ENCODE assay signal across 8 mouse cellular contexts in genomic region chr5:52833761-52834274, GRCm38 (mm10). TPM values are rescaled to one million over a fixed set of nuclear protein-coding genes. Genes with fewer than 3 reads are reported as not detected.
DNase-seq lines count a peak whose midpoint lies in the region; ATAC-seq and TF ChIP-seq lines count a peak whose summit lies in the region.

TSS of gene Anapc4 (plus strand) at chr5:52834012.

- in situ Hi-C loops in CH12.LX (cut with MboI; ENCODE audit: low pct_ligation_motif_present, low pct_unique_long_range_greater_than_20kb, low sequenced_read_pairs), result no loop called here

- H3K36me3 ChIP-seq in CH12.LX (replicated peaks in 1 of 2; ENCODE audit: control insufficient read depth in 1 of 2, insufficient read depth in 1 of 2, low read length in 1 of 2), result peaks cover 12 to 24% of the 10 kb centered on the region in 2 experiments
- peaks cover 2% of the 10 kb centered on the region; the same call in 1 of the 2 replicates for H3K36me3 ChIP-seq in forebrain, embryonic 11.5 days (ENCODE audit: control insufficient read depth, insufficient read depth, low read length)
- peaks cover 18% of the 10 kb centered on the region for H3K36me3 ChIP-seq in heart, embryonic 16.5 days (ENCODE audit: control insufficient read depth, insufficient read depth)
- H3K36me3 ChIP-seq in liver, embryonic 15.5 days (replicated peaks), result peaks cover 6% of the 10 kb centered on the region; the same call in 1 of the 2 replicates
- peaks cover 17% of the 10 kb centered on the region for H3K36me3 ChIP-seq in neural tube, embryonic 12.5 days

- no peak for TF ChIP-seq RAD21 in CH12.LX (IDR thresholded peaks at IDR 0.05; ENCODE audit: low read depth, low read length)

- H3K9me3 ChIP-seq in CH12.LX (replicated peaks; ENCODE audit: low read length), result no peaks in the 10 kb centered on the region
- no peaks in the 10 kb centered on the region for H3K9me3 ChIP-seq in forebrain, embryonic 11.5 days (ENCODE audit: control insufficient read depth, low read length)
- no peaks in the 10 kb centered on the region; the same call in 1 of the 2 replicates for H3K9me3 ChIP-seq in heart, embryonic 16.5 days (replicated peaks; ENCODE audit: control insufficient read depth, low read length)
- no peaks in the 10 kb centered on the region for H3K9me3 ChIP-seq in liver, embryonic 15.5 days (replicated peaks)
- no peaks in the 10 kb centered on the region for H3K9me3 ChIP-seq in neural tube, embryonic 12.5 days

- H3K27ac ChIP-seq in CH12.LX (ENCODE audit: insufficient read depth, low read depth), result peak within 1 kb of the TSS; percentile 40
- H3K27ac ChIP-seq in forebrain, embryonic 11.5 days (ENCODE audit: low read depth, low read length), result peak within 1 kb of the TSS; percentile 63
- peak within 1 kb of the TSS; percentile 96 for H3K27ac ChIP-seq in heart, embryonic 16.5 days (ENCODE audit: low read length)
- H3K27ac ChIP-seq in liver, embryonic 15.5 days (replicated peaks), result peak within 1 kb of the TSS; percentile 89
- peak within 1 kb of the TSS; percentile 67 for H3K27ac ChIP-seq in neural tube, embryonic 12.5 days

- peak; percentile 97 for DNase-seq in CH12.LX (ENCODE audit: extremely low read depth)
- peak; percentile 96 for DNase-seq in c-Kit-positive CD71-positive TER-119-negative erythroid progenitor cells, embryonic 14.5 days (ENCODE audit: low read depth)
- DNase-seq in forebrain, embryonic 11.5 days (ENCODE audit: low spot score), result peak; percentile 100
- DNase-seq in kidney, postnatal 36 days, result peak; percentile 100
- DNase-seq in telencephalon, adult 2 months (ENCODE audit: low read depth, low spot score), result peak; percentile 97

- peaks cover 27% of the 10 kb centered on the region for H3K79me2 ChIP-seq in CH12.LX (replicated peaks; ENCODE audit: control insufficient read depth, extremely low read depth, insufficient read depth, poor library complexity, severe bottlenecking)

- no peak for TF ChIP-seq EP300 in CH12.LX (IDR thresholded peaks at IDR 0.05; ENCODE audit: low read length)

- H3K9ac ChIP-seq in CH12.LX (ENCODE audit: insufficient read depth, low read depth), result peak within 1 kb of the TSS; percentile 89
- peak within 1 kb of the TSS; percentile 93 for H3K9ac ChIP-seq in forebrain, embryonic 11.5 days (ENCODE audit: low read length)
- H3K9ac ChIP-seq in heart, embryonic 16.5 days (ENCODE audit: low read length), result peak within 1 kb of the TSS; percentile 97
- H3K9ac ChIP-seq in liver, embryonic 15.5 days, result peak within 1 kb of the TSS; percentile 71
- H3K9ac ChIP-seq in neural tube, embryonic 12.5 days, result peak within 1 kb of the TSS; percentile 62

- H3K4me1 ChIP-seq in CH12.LX (ENCODE audit: control insufficient read depth in 1 of 2, insufficient read depth in 2 of 2), result peaks cover 2 to 25% of the 10 kb centered on the region in 2 experiments; a peak in 3 of 4 replicates
- no peaks in the 10 kb centered on the region for H3K4me1 ChIP-seq in forebrain, embryonic 11.5 days (replicated peaks; ENCODE audit: control insufficient read depth, insufficient read depth, low read length)
- peaks cover 6% of the 10 kb centered on the region for H3K4me1 ChIP-seq in heart, embryonic 16.5 days (ENCODE audit: control insufficient read depth, insufficient read depth, low read length)
- peaks cover 28% of the 10 kb centered on the region for H3K4me1 ChIP-seq in liver, embryonic 15.5 days (replicated peaks)
- H3K4me1 ChIP-seq in neural tube, embryonic 12.5 days, result peaks cover 11% of the 10 kb centered on the region; the same call in 1 of the 2 replicates

- H3K4me3 ChIP-seq in CH12.LX (replicated peaks in 1 of 3; ENCODE audit: low read depth in 2 of 3, low read length in 2 of 3, poor library complexity in 1 of 3), result peak within 1 kb of the TSS; percentile 85 to 97 (median 92)
- peak within 1 kb of the TSS; percentile 74 for H3K4me3 ChIP-seq in forebrain, embryonic 11.5 days (ENCODE audit: low read depth, low read length)
- H3K4me3 ChIP-seq in heart, embryonic 16.5 days (ENCODE audit: low read length), result peak within 1 kb of the TSS; percentile 95
- peak within 1 kb of the TSS; percentile 71 for H3K4me3 ChIP-seq in liver, embryonic 15.5 days (replicated peaks)
- H3K4me3 ChIP-seq in neural tube, embryonic 12.5 days, result peak within 1 kb of the TSS; percentile 68

- TF ChIP-seq CTCF in CH12.LX (conservative IDR thresholded peaks at IDR 0.05 in 1 of 2, IDR thresholded peaks at IDR 0.05 in 1 of 2; ENCODE audit: low read depth in 2 of 2, low read length in 2 of 2), result no peak

- ATAC-seq in forebrain, embryonic 11.5 days (replicated peaks; ENCODE audit: low FRiP score), result peak; percentile 100
- peak; percentile 99 for ATAC-seq in heart, embryonic 16.5 days (replicated peaks; ENCODE audit: extremely low read depth, insufficient read depth, low FRiP score)
- ATAC-seq in liver, embryonic 15.5 days (ENCODE audit: insufficient read depth), result peak; percentile 99
- peak; percentile 99 for ATAC-seq in neural tube, embryonic 12.5 days (ENCODE audit: low FRiP score, low read depth)

- dilution Hi-C loops in CH12.LX (cut with MboI; ENCODE audit: extremely low pct_ligation_motif_present, extremely low pct_unique_long_range_greater_than_20kb, low sequenced_read_pairs), result no loop called here

- under 1% methylated on average over 50 of the region's 50 CpGs for WGBS in forebrain, embryonic 11.5 days
- WGBS in heart, embryonic 16.5 days, result under 1% methylated on average over 50 of the region's 50 CpGs
- under 1% methylated on average over 50 of the region's 50 CpGs for WGBS in liver, embryonic 15.5 days (ENCODE audit: insufficient replicate concordance)
- WGBS in neural tube, embryonic 12.5 days, result under 1% methylated on average over 50 of the region's 50 CpGs

- TF ChIP-seq POLR2A in CH12.LX (IDR thresholded peaks at IDR 0.05; ENCODE audit: low read depth, low read length), result peak; percentile 84

- H3K4me2 ChIP-seq in CH12.LX (ENCODE audit: insufficient read depth, low read depth, poor library complexity, severe bottlenecking), result peak within 1 kb of the TSS; percentile 91
- H3K4me2 ChIP-seq in forebrain, embryonic 11.5 days (ENCODE audit: low read depth, low read length, severe bottlenecking), result peak within 1 kb of the TSS; percentile 61
- peak within 1 kb of the TSS; percentile 95 for H3K4me2 ChIP-seq in heart, embryonic 16.5 days (ENCODE audit: low read depth, low read length)
- peak within 1 kb of the TSS; percentile 89 for H3K4me2 ChIP-seq in liver, embryonic 15.5 days
- H3K4me2 ChIP-seq in neural tube, embryonic 12.5 days (replicated peaks), result peak within 1 kb of the TSS; percentile 71

- H3K27me3 ChIP-seq in CH12.LX (replicated peaks), result no peaks in the 10 kb centered on the region
- H3K27me3 ChIP-seq in forebrain, embryonic 11.5 days (ENCODE audit: control insufficient read depth, insufficient read depth, low read length), result no peaks in the 10 kb centered on the region
- H3K27me3 ChIP-seq in heart, embryonic 16.5 days (ENCODE audit: control insufficient read depth, insufficient read depth, low read length), result no peaks in the 10 kb centered on the region
- no peaks in the 10 kb centered on the region for H3K27me3 ChIP-seq in liver, embryonic 15.5 days
- no peaks in the 10 kb centered on the region for H3K27me3 ChIP-seq in neural tube, embryonic 12.5 days (replicated peaks)

TF ChIP-seq in CH12.LX, 34 proteins besides CTCF, POLR2A, EP300 and RAD21:
- TF ChIP-seq KAT2A (IDR thresholded peaks at IDR 0.05; ENCODE audit: insufficient replicate concordance, low read length) (peak; percentile 56; the same call in 1 of the 2 replicates), NRF1 (IDR thresholded peaks at IDR 0.05; ENCODE audit: low read depth, low read length) (peak; percentile 69), POLR2AphosphoS2 (IDR thresholded peaks at IDR 0.05; ENCODE audit: low read depth, low read length) (peak; percentile 71; the same call in 1 of the 2 replicates), TBP (conservative IDR thresholded peaks at IDR 0.05; ENCODE audit: low read depth, low read length) (0 out of 2 replicates have a peak, but pooled peaks have one; percentile 30), NELFE (IDR thresholded peaks at IDR 0.05; ENCODE audit: low read depth, low read length) (peak; percentile 83), MAX (IDR thresholded peaks at IDR 0.05; ENCODE audit: low read length) (peak; percentile 62), MYC (IDR thresholded peaks at IDR 0.05; ENCODE audit: low read depth, low read length) (no peak), ZMIZ1 (IDR thresholded peaks at IDR 0.05; ENCODE audit: low read depth, low read length) (0 out of 2 replicates have a peak, but pooled peaks have one; percentile 83), MXI1 (IDR thresholded peaks at IDR 0.05; ENCODE audit: low read depth, low read length) (peak; percentile 54; the same call in 1 of the 2 replicates), HCFC1 (IDR thresholded peaks at IDR 0.05; ENCODE audit: low read depth, low read length) (peak; percentile 77), SIN3A (IDR thresholded peaks at IDR 0.05; ENCODE audit: low read length) (peak; percentile 49), ZC3H11A (IDR thresholded peaks at IDR 0.05; ENCODE audit: low read depth, low read length) (no peak), CHD2 (IDR thresholded peaks at IDR 0.05; ENCODE audit: low read length) (0 out of 2 replicates have a peak, but pooled peaks have one; percentile 29), TCF12 (IDR thresholded peaks at IDR 0.05; ENCODE audit: low read depth, low read length) (peak; percentile 75), MAZ (IDR thresholded peaks at IDR 0.05; ENCODE audit: low read depth, low read length) (peak; percentile 79; the same call in 1 of the 2 replicates), SMC3 (IDR thresholded peaks at IDR 0.05; ENCODE audit: low read depth, low read length) (no peak), ELF1 (IDR thresholded peaks at IDR 0.05; ENCODE audit: low read depth, low read length) (peak; percentile 83), UBTF (IDR thresholded peaks at IDR 0.05; ENCODE audit: low read depth, low read length) (no peak), IRF4 (IDR thresholded peaks at IDR 0.05; ENCODE audit: low read depth, low read length) (peak; percentile 16; the same call in 1 of the 2 replicates)

RNA-seq across cellular contexts. Expression of gene Anapc4, which starts in this region (rescaled TPM):
- total RNA-seq in CH12.LX (2012; rRNA removed), result 66.4 and 76.6 TPM in 2 replicates
- 85.6 and 110 TPM in 2 replicates for total RNA-seq in CH12.LX (2014; rRNA removed)
- 87.0 and 115 TPM in 2 replicates for polyA plus RNA-seq in CH12.LX (2012; ENCODE audit: insufficient read length, low read depth)
- 119 and 124 TPM in 2 replicates for polyA plus RNA-seq in forebrain, embryonic 11.5 days (2014; fragmentation: Nextera tagmentation; extraction: Ambion mirVana)
- polyA plus RNA-seq in heart, embryonic 16.5 days (2015; fragmentation: Nextera tagmentation; extraction: Ambion mirVana), result 66.7 and 76.0 TPM in 2 replicates
- 22.7 and 24.9 TPM in 2 replicates for polyA plus RNA-seq in liver, embryonic 15.5 days (2015; fragmentation: Nextera tagmentation; extraction: Ambion mirVana)
- polyA plus RNA-seq in neural tube, embryonic 12.5 days (2016; fragmentation: Nextera tagmentation; extraction: Ambion mirVana), result 121 and 122 TPM in 2 replicates

Comparison
In these comparisons a context has a peak if more than half of its experiments do, and no peak if none do; other contexts are left out.
1. Peak in every context shown above with its lines: DNase-seq, ATAC-seq, H3K4me3 ChIP-seq and H3K27ac ChIP-seq.
2. H3K27ac ChIP-seq: peak in every context shown above with its lines; median percentile 96 in heart, embryonic 16.5 days; 89 in liver, embryonic 15.5 days; 67 in neural tube, embryonic 12.5 days; 63 in forebrain, embryonic 11.5 days; 40 in CH12.LX.